Mouse (Mus musculus): ENCODE data around the gene Hemgn. TPM values are rescaled to one million over a fixed set of nuclear protein-coding genes. Genes with fewer than 3 reads are reported as not detected.

The Hemgn gene
- 0.27 TPM in 1 of 2 replicates, not detected in the other for total RNA-seq (2014; rRNA removed; ENCODE audit: low replicate concordance)
- polyA plus RNA-seq (2015; fragmentation: Nextera tagmentation; extraction: Ambion mirVana) = 0.37 TPM in 1 of 2 replicates, not detected in the other

DNA sequence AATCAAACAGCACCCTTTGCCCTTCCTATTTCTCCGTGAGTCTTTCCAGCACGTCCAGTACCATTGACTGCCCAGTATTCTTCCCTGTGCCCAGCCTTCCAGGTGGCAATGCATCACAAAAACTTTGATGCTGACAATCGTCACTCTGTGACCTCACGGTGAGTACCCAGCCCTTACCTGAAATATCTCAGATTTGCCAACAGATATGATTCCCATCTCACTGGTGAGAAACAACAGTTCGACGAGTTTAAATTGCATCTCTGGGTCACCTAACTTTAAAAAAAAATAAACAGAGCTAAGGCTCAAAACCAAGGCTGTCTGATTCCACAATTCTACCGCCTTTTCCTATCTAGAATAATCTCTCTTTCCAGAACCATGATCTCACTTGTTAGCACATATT is at the start of gene Hemgn:
Gene Hemgn, minus strand, starts transcription at position 101 of the 400 bp plus-strand sequence.
- no peaks in the 10 kb centered on the region for H3K9me3 ChIP-seq (replicated peaks; ENCODE audit: control insufficient read depth, low read length)
- H3K4me2 ChIP-seq (ENCODE audit: low read depth, low read length) = no peak within 1 kb of the TSS
- TF ChIP-seq EP300 (IDR thresholded peaks at IDR 0.05; ENCODE audit: low read depth) (no peak), CTCF (IDR thresholded peaks at IDR 0.05; ENCODE audit: low read depth) (no peak)
- WGBS = 72% methylated on average over 7 of the region's 7 CpGs
- no peaks in the 10 kb centered on the region for H3K4me1 ChIP-seq (ENCODE audit: control insufficient read depth, insufficient read depth)
- H3K4me3 ChIP-seq (ENCODE audit: low read depth, low read length) = no peak within 1 kb of the TSS
- no peak within 1 kb of the TSS for H3K27ac ChIP-seq (ENCODE audit: low read depth)
- DNase-seq (ENCODE audit: low spot score) = no peak
- ATAC-seq (ENCODE audit: insufficient read depth, low read depth) = no peak
- H3K36me3 ChIP-seq (replicated peaks; ENCODE audit: control insufficient read depth, insufficient read depth, low read length) = no peaks in the 10 kb centered on the region
- no peaks in the 10 kb centered on the region for H3K27me3 ChIP-seq (ENCODE audit: control insufficient read depth, insufficient read depth, low read length)
- H3K9ac ChIP-seq (replicated peaks; ENCODE audit: low read depth, low read length) = no peak within 1 kb of the TSS

DNA sequence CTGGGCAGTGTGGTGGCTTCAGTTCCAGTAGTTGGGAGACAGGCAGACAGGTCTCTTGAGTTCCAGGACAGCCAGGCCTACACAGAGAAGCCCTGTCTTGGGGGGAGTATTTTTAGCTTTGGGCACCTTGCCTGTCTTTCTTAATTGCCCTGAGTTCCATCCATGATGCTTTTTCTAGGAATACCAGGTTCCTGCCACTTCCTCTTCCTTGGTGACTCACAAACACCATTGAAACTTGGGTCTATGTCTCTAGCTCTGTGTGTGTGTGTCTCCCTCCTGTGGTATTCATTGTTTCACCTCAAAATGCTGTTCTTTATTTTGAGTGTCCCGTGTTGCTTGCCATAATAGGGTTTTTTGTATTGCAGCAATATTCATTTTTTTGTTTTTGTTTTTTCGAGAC is 45.1 kb upstream of the Hemgn start:
- no peak overlapping the region for H3K4me2 ChIP-seq (ENCODE audit: low read depth, low read length)
- H3K4me3 ChIP-seq (ENCODE audit: low read depth, low read length) = no peak overlapping the region
- no peak for DNase-seq (ENCODE audit: low spot score)
- no peaks in the 10 kb centered on the region for H3K9me3 ChIP-seq (replicated peaks; ENCODE audit: control insufficient read depth, low read length)
- H3K36me3 ChIP-seq (replicated peaks; ENCODE audit: control insufficient read depth, insufficient read depth, low read length) = peaks cover 27% of the 10 kb centered on the region
- H3K27me3 ChIP-seq (ENCODE audit: control insufficient read depth, insufficient read depth, low read length) = no peaks in the 10 kb centered on the region
- no peak overlapping the region for H3K9ac ChIP-seq (replicated peaks; ENCODE audit: low read depth, low read length)
- WGBS = 91% methylated on average over 2 of the region's 2 CpGs
- H3K4me1 ChIP-seq (ENCODE audit: control insufficient read depth, insufficient read depth) = peaks cover 29% of the 10 kb centered on the region
- no peak for TF ChIP-seq EP300 (IDR thresholded peaks at IDR 0.05; ENCODE audit: low read depth)
- TF ChIP-seq CTCF (IDR thresholded peaks at IDR 0.05; ENCODE audit: low read depth) = peak; percentile 10; the same call in 1 of the 2 replicates
- no peak overlapping the region for H3K27ac ChIP-seq (ENCODE audit: low read depth)
- ATAC-seq (ENCODE audit: insufficient read depth, low read depth) = no peak

DNA sequence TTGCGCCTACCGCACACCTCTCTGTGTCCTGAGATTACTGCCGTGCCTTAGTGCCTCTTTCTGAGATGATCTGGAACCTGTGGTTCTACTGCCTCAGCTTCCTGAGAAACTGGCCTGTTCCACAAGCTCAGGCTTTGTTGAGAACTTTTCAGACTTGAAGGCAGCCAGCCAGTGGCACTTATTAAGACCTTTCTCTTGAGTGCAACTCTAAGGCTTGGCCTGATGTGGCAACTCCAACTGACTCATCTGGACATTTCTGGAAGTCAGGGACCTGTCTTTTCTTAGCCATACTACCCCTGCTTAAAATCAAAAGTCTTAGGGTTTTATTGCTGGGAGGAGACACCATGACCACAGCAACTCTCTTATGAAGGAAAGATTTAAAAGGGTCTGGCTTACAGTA is 43.9 kb upstream of the Hemgn start:
- no peaks in the 10 kb centered on the region for H3K27me3 ChIP-seq (ENCODE audit: control insufficient read depth, insufficient read depth, low read length)
- H3K27ac ChIP-seq (ENCODE audit: low read depth) = no peak overlapping the region
- WGBS = 88% methylated on average over 3 of the region's 3 CpGs
- DNase-seq (ENCODE audit: low spot score) (no peak), ATAC-seq (ENCODE audit: insufficient read depth, low read depth) (no peak)
- peaks cover 17% of the 10 kb centered on the region for H3K36me3 ChIP-seq (replicated peaks; ENCODE audit: control insufficient read depth, insufficient read depth, low read length)
- TF ChIP-seq CTCF (IDR thresholded peaks at IDR 0.05; ENCODE audit: low read depth) = no peak
- TF ChIP-seq EP300 (IDR thresholded peaks at IDR 0.05; ENCODE audit: low read depth) = no peak
- H3K9me3 ChIP-seq (replicated peaks; ENCODE audit: control insufficient read depth, low read length) = no peaks in the 10 kb centered on the region
- no peak overlapping the region for H3K4me2 ChIP-seq (ENCODE audit: low read depth, low read length)
- H3K4me1 ChIP-seq (ENCODE audit: control insufficient read depth, insufficient read depth) = peaks cover 31% of the 10 kb centered on the region
- no peak overlapping the region for H3K4me3 ChIP-seq (ENCODE audit: low read depth, low read length)
- H3K9ac ChIP-seq (replicated peaks; ENCODE audit: low read depth, low read length) = no peak overlapping the region

DNA sequence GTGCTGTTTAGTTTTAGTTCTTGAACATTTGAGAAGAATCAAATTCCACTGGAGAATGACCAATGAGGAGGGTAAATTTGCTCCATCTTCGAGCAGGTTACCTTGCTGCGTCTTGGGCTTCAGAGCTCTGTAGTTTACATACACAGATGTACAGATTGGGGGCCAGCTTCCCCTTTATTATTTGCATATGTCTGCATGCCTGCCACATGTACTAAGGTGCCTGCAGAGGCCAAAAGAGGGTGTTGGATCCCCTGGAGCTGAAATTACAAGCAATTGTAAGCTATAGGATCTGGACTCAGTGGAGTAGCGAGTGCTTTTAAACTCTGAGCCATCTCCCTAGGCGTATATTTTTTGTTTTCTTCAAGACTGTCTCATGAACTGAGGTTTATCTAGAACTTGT is 43.5 kb upstream of the Hemgn start:
- ATAC-seq (ENCODE audit: insufficient read depth, low read depth) = no peak
- H3K27ac ChIP-seq (ENCODE audit: low read depth) = no peak overlapping the region
- no peak overlapping the region for H3K4me3 ChIP-seq (ENCODE audit: low read depth, low read length)
- TF ChIP-seq EP300 (IDR thresholded peaks at IDR 0.05; ENCODE audit: low read depth) (no peak), CTCF (IDR thresholded peaks at IDR 0.05; ENCODE audit: low read depth) (no peak)
- no peaks in the 10 kb centered on the region for H3K9me3 ChIP-seq (replicated peaks; ENCODE audit: control insufficient read depth, low read length)
- no peak for DNase-seq (ENCODE audit: low spot score)
- 82% methylated on average over 4 of the region's 4 CpGs for WGBS
- peaks cover 17% of the 10 kb centered on the region for H3K36me3 ChIP-seq (replicated peaks; ENCODE audit: control insufficient read depth, insufficient read depth, low read length)
- peaks cover 28% of the 10 kb centered on the region for H3K4me1 ChIP-seq (ENCODE audit: control insufficient read depth, insufficient read depth)
- no peak overlapping the region for H3K9ac ChIP-seq (replicated peaks; ENCODE audit: low read depth, low read length)
- no peaks in the 10 kb centered on the region for H3K27me3 ChIP-seq (ENCODE audit: control insufficient read depth, insufficient read depth, low read length)
- no peak overlapping the region for H3K4me2 ChIP-seq (ENCODE audit: low read depth, low read length)

DNA sequence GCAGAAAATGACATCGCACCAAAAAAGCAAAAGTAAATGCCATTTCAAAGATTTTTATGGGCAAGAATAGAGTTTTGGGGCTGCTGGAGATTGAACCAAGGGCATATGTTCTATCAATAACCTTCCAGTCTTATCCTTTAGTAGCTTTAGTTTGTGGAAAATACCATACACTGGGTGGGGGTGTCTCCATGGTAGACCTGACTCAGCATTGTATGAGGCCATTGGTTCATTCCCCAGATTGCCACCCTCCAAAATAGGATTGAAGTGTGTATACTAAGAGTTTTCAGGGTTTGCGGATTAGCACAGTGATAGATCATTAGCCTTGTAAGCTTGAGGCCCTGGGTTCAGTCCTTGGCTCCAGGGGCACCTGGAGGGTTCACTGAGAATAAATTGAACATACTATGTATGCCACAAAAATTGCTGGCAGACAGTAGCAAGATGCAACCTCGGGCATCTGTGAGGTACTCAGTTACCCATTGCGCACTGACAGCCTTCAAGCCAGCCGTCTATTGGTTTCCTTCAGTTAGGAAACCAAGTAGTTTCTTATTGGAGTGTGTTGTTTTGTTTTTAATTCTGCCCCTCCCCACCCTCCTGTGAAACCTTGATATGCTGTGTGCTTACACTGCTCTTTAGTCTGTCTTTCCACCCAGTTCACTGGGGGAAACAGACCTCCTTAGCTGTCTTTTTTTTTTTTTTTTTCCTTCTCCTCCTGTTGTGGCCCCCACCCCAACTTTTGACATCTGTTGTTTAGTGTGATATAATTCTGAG is 41.0 kb upstream of the Hemgn start:
- Histone ChIP-seq H3K4me2 (ENCODE audit: low read depth, low read length) (no peak overlapping the region), H3K9me3 (replicated peaks; ENCODE audit: control insufficient read depth, low read length) (no peaks in the 10 kb centered on the region), H3K36me3 (replicated peaks; ENCODE audit: control insufficient read depth, insufficient read depth, low read length) (no peaks in the 10 kb centered on the region), H3K27ac (ENCODE audit: low read depth) (no peak overlapping the region), H3K9ac (replicated peaks; ENCODE audit: low read depth, low read length) (no peak overlapping the region), H3K4me1 (ENCODE audit: control insufficient read depth, insufficient read depth) (peaks cover 31% of the 10 kb centered on the region), H3K27me3 (ENCODE audit: control insufficient read depth, insufficient read depth, low read length) (no peaks in the 10 kb centered on the region), H3K4me3 (ENCODE audit: low read depth, low read length) (no peak overlapping the region)
- WGBS = 66% methylated on average over 5 of the region's 5 CpGs
- no peak for TF ChIP-seq CTCF (IDR thresholded peaks at IDR 0.05; ENCODE audit: low read depth)
- no peak for TF ChIP-seq EP300 (IDR thresholded peaks at IDR 0.05; ENCODE audit: low read depth)
- ATAC-seq (ENCODE audit: insufficient read depth, low read depth) (no peak), DNase-seq (ENCODE audit: low spot score) (no peak)
